Mouse (Mus musculus) heart, adult 18-20 months (tissue): Measurements from ENCODE around the gene Mrgprf. TPM values are rescaled to one million over a fixed set of nuclear protein-coding genes. Genes with fewer than 3 reads are reported as not detected.

Experiments
- DNase-seq, 2 experiments: peaks; one replicate each; pipeline ENCODE4 v3.0.0; 2021 to 2022; ENCODE audit warnings: mixed read lengths in 1 of 2
- total RNA-seq, 2 experiments: library from RNA; stranded (reverse); gene quantifications; 2 replicates each; pipeline ENCODE4 v1.2.3; 2021

Mrgprf gene
- total RNA-seq, 2 experiments from 2014 or later: 2.1 to 2.4 TPM

DNA sequence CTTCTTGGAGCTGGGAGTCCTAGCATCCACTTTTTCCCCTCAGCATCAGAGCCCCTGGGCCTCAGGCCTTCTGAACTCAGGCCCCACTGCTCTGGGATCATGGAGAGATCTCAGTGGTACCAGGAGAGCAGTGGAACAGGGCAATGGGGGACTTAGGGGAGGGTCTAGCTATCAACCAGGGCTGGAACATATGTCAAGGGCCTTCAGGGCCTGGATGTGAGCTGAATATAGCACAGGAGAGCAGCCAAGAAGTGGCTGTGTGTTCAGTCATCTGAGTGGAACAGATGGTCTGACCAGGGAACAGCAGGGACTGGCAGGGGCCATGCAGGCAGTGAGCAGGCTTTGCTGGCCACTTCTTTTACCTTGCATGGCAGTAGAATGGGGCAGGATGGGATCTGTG lies 34.6 kb downstream of the Mrgprf start:
- DNase-seq: peak; percentile 15 to 28

DNA sequence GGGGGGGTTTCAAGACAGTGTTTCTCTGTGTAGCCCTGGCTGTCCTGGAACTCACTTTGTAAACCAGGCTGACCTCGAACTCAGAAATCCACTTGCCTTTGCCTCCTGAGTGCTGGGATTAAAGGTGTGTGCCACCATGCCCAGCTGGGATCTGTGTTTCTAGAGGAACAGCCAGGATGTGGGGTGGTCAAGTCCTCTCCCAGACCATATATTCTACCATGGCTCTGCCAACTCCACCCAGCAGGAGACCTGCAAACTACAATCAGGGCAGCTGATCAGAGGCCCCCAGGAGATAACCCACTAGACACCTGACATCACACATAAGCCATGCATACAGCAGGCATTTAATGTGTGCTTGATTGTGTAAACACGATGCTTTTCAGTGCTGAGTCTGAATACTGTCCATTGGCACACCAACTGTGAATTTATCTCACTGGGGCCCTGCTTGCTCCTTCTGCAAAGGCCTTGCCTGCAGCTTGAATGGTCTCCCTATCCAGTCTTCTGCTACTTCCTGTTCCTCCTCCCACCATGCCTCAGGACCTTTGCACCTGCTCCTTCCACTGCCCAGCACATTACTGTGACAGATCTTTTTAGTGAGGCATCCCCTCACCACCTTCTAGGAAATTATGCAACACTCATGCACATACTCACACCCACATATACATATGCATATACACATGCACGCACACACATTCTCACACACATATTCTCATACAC lies 35.1 kb downstream of the Mrgprf start:
- no peak for DNase-seq

DNA sequence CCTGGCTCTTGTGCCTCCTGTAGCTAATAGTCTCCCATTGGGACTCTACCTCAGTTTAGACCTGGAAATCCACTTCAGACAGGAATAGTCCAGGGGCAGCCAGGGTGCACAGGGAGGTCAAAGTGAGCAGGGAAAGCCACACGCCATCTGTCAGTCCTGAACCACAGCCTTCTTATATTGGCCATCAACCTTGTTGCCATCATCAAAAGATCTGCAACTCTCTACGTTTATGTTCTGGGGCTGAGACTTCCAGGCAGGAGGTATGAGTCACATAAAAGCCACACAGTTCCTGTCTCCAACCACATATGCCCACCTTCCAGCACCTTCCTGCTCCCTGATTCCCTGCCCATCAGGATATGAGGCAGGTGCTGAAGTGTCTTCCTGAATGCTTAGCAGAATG lies 37.3 kb downstream of the Mrgprf start:
- DNase-seq: no peak

DNA sequence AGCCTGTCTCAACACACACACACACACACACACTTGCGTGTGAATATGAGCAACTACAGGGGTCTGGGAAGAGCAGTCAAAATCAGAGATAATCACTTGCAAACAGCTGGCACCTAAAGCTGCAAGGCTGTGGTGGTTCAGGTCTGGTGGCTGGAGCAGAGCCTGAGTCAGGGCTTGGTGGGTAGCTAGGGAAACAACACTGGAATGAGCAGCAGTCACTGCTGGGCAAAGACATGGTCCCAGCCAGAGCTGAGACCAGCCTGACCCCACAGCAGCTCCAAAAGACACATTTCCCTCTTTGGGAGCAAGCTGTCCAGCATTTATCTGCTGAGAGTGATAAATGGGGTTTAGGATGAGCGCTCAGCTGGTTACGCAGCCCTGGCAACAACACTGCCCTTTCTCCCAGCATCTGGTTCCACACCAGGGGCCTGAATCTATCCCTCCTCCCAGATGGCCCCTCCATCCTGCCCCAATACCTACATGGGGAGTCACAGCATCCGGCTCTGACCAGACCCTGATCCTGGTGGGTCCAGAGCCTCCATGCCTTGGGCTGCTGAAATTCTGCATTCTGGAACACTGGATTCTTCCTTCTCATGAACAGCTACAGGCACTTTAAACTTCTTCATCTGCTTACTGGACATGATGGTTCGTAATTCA lies 39.7 kb downstream of the Mrgprf start:
- no peak for DNase-seq

Other genes with a start within 250 kb of the Mrgprf start
- under 1 TPM in 1 of 2 experiments, not detected in 1; 0.57 TPM for gene 1810010D01Rik, start 92.7 kb upstream of the Mrgprf start, total RNA-seq
- gene Tpcn2, start 16.8 kb upstream of the Mrgprf start, total RNA-seq: 1 to 10 TPM; 1.7 to 3.4 TPM
- not detected for gene Mrgprd, start 14.0 kb downstream of the Mrgprf start, total RNA-seq